ENCODE assay signal across 20 mouse cellular contexts in the genomic region with DNA sequence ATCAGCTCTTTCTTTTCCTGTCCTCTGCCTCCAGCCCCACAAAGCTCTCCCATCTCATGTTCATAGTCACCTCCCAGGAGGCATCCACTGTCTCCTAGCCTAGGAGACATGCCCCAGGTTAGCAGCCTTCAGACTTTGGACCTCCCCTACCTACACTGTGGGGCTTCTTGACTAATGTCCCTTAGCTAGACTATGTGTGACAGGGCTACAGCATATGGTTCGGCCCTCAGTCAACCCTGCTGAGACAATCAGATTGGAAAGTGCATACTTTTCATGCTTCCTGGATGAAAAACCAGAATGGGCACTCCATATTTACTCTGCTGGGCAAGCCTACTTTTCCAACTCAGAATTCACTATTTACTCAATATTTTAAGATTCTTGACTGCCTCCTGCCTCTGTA. TPM values are rescaled to one million over a fixed set of nuclear protein-coding genes. Genes with fewer than 3 reads are reported as not detected.
DNase-seq lines count a peak whose midpoint lies in the region; ATAC-seq and TF ChIP-seq lines count a peak whose summit lies in the region.
"Had no signal": no experiment of that assay in that cellular context is flagged by ENCODE, and none has a peak within 500 bp of the region (broad histone marks: within the 10 kb centered on the region; RNA-seq: fewer than 3 reads in every experiment).

No protein-coding gene starts in this region.

- no peak overlapping the region for H3K9ac ChIP-seq in lung, embryonic 14.5 days
- no peak overlapping the region for H3K9ac ChIP-seq in lung, embryonic 16.5 days (ENCODE audit: low read length)
- H3K9ac ChIP-seq in stomach, embryonic 15.5 days = no peak overlapping the region
- no peak overlapping the region for H3K9ac ChIP-seq in stomach, postnatal 0 days (ENCODE audit: low read length)
- no peak overlapping the region for H3K9ac ChIP-seq in heart, embryonic 11.5 days (ENCODE audit: low read depth, low read length)
- no peak overlapping the region for H3K9ac ChIP-seq in hindbrain, embryonic 16.5 days (ENCODE audit: low read depth, low read length)
- H3K9ac ChIP-seq: embryonic facial prominence, embryonic 12.5 days; forebrain, embryonic 13.5 days; forebrain, embryonic 15.5 days had no signal

- H3K27ac ChIP-seq in lung, embryonic 14.5 days (ENCODE audit: low read depth) = peak overlapping the region; percentile 66
- peak overlapping the region; percentile 68 for H3K27ac ChIP-seq in lung, embryonic 16.5 days (ENCODE audit: low read length)
- 0 out of 2 replicates have a peak overlapping the region, but pooled peaks have one; percentile 3 for H3K27ac ChIP-seq in stomach, embryonic 15.5 days
- 0 out of 2 replicates have a peak overlapping the region, but pooled peaks have one; percentile 40 for H3K27ac ChIP-seq in stomach, postnatal 0 days (replicated peaks)
- no peak overlapping the region for H3K27ac ChIP-seq in heart, embryonic 11.5 days (ENCODE audit: low read depth, low read length)
- H3K27ac ChIP-seq in hindbrain, embryonic 16.5 days (ENCODE audit: low read depth, low read length) = no peak overlapping the region
- H3K27ac ChIP-seq: embryonic facial prominence, embryonic 10.5 days; embryonic facial prominence, embryonic 12.5 days; forebrain, embryonic 13.5 days; forebrain, embryonic 15.5 days had no signal

- no peak overlapping the region for H3K4me3 ChIP-seq in lung, embryonic 14.5 days (ENCODE audit: low read depth, low read length)
- no peak overlapping the region for H3K4me3 ChIP-seq in lung, embryonic 16.5 days (ENCODE audit: low read length)
- H3K4me3 ChIP-seq in lung, adult 2 months (replicated peaks; ENCODE audit: extremely low read depth, low read depth, low read length) = no peak overlapping the region
- no peak overlapping the region for H3K4me3 ChIP-seq in stomach, embryonic 15.5 days (replicated peaks)
- no peak overlapping the region for H3K4me3 ChIP-seq in stomach, postnatal 0 days (ENCODE audit: low read depth, low read length)
- no peak overlapping the region for H3K4me3 ChIP-seq in heart, embryonic 11.5 days (ENCODE audit: low read depth, low read length)
- no peak overlapping the region for H3K4me3 ChIP-seq in hindbrain, embryonic 16.5 days (ENCODE audit: low read length)
- H3K4me3 ChIP-seq: embryonic facial prominence, embryonic 10.5 days; embryonic facial prominence, embryonic 12.5 days; forebrain, embryonic 13.5 days; forebrain, embryonic 15.5 days had no signal

- TF ChIP-seq EP300 in stomach, postnatal 0 days (optimal IDR thresholded peaks at IDR 0.05) = no peak

- H3K4me2 ChIP-seq in lung, embryonic 14.5 days = no peak overlapping the region
- no peak overlapping the region for H3K4me2 ChIP-seq in lung, embryonic 16.5 days (ENCODE audit: low read depth, low read length)
- H3K4me2 ChIP-seq in stomach, embryonic 15.5 days = no peak overlapping the region
- H3K4me2 ChIP-seq in stomach, postnatal 0 days (replicated peaks; ENCODE audit: low read depth) = no peak overlapping the region
- no peak overlapping the region for H3K4me2 ChIP-seq in heart, embryonic 11.5 days
- H3K4me2 ChIP-seq in hindbrain, embryonic 16.5 days (ENCODE audit: low read length) = no peak overlapping the region
- H3K4me2 ChIP-seq: embryonic facial prominence, embryonic 12.5 days; forebrain, embryonic 13.5 days; forebrain, embryonic 15.5 days had no signal

- H3K4me1 ChIP-seq in lung, embryonic 14.5 days (ENCODE audit: insufficient read depth) = no peaks in the 10 kb centered on the region
- peaks cover 5% of the 10 kb centered on the region for H3K4me1 ChIP-seq in lung, embryonic 16.5 days (replicated peaks; ENCODE audit: control insufficient read depth, insufficient read depth, low read length)
- H3K4me1 ChIP-seq in lung, adult 2 months (ENCODE audit: control insufficient read depth, insufficient read depth, low read length) = peaks cover 10% of the 10 kb centered on the region
- H3K4me1 ChIP-seq in stomach, embryonic 15.5 days = no peaks in the 10 kb centered on the region
- H3K4me1 ChIP-seq in stomach, postnatal 0 days (replicated peaks; ENCODE audit: control insufficient read depth, insufficient read depth) = no peaks in the 10 kb centered on the region
- no peaks in the 10 kb centered on the region for H3K4me1 ChIP-seq in heart, embryonic 11.5 days (ENCODE audit: control insufficient read depth, insufficient read depth, low read length)
- H3K4me1 ChIP-seq in hindbrain, embryonic 16.5 days (ENCODE audit: control insufficient read depth, insufficient read depth, low read depth, low read length) = no peaks in the 10 kb centered on the region
- H3K4me1 ChIP-seq: embryonic facial prominence, embryonic 10.5 days; embryonic facial prominence, embryonic 12.5 days; forebrain, embryonic 13.5 days; forebrain, embryonic 15.5 days had no signal

- no peak for TF ChIP-seq POLR2A in lung, adult 2 months (IDR thresholded peaks at IDR 0.05; ENCODE audit: borderline replicate concordance, extremely low read depth, low read depth, low read length)

- no peaks in the 10 kb centered on the region for H3K9me3 ChIP-seq in lung, embryonic 14.5 days (ENCODE audit: low read depth, low read length)
- H3K9me3 ChIP-seq in lung, embryonic 16.5 days (ENCODE audit: control insufficient read depth, low read length) = no peaks in the 10 kb centered on the region
- H3K9me3 ChIP-seq in stomach, embryonic 15.5 days = no peaks in the 10 kb centered on the region
- H3K9me3 ChIP-seq in stomach, postnatal 0 days (ENCODE audit: control insufficient read depth, low read length) = no peaks in the 10 kb centered on the region
- H3K9me3 ChIP-seq in heart, embryonic 11.5 days (replicated peaks; ENCODE audit: control insufficient read depth, low read length) = no peaks in the 10 kb centered on the region
- H3K9me3 ChIP-seq in hindbrain, embryonic 16.5 days (ENCODE audit: control insufficient read depth, low read length) = no peaks in the 10 kb centered on the region
- H3K9me3 ChIP-seq: embryonic facial prominence, embryonic 10.5 days; embryonic facial prominence, embryonic 12.5 days; forebrain, embryonic 13.5 days; forebrain, embryonic 15.5 days had no signal

- H3K36me3 ChIP-seq in lung, embryonic 14.5 days (ENCODE audit: insufficient read depth) = no peaks in the 10 kb centered on the region
- H3K36me3 ChIP-seq in lung, embryonic 16.5 days (ENCODE audit: control insufficient read depth, insufficient read depth, low read length) = no peaks in the 10 kb centered on the region
- H3K36me3 ChIP-seq in stomach, embryonic 15.5 days = no peaks in the 10 kb centered on the region
- H3K36me3 ChIP-seq in stomach, postnatal 0 days (ENCODE audit: control insufficient read depth, insufficient read depth, low read length) = peaks cover 3% of the 10 kb centered on the region; the same call in 1 of the 2 replicates
- H3K36me3 ChIP-seq in heart, embryonic 11.5 days (ENCODE audit: control insufficient read depth, insufficient read depth, low read length) = no peaks in the 10 kb centered on the region
- no peaks in the 10 kb centered on the region for H3K36me3 ChIP-seq in hindbrain, embryonic 16.5 days (ENCODE audit: control insufficient read depth, insufficient read depth, low read length)
- H3K36me3 ChIP-seq: embryonic facial prominence, embryonic 10.5 days; embryonic facial prominence, embryonic 12.5 days; forebrain, embryonic 15.5 days had no signal

- no peak for TF ChIP-seq CTCF in lung, embryonic 14.5 days (IDR thresholded peaks at IDR 0.05; ENCODE audit: low read depth)
- TF ChIP-seq CTCF in lung, adult 2 months (IDR thresholded peaks at IDR 0.05; ENCODE audit: insufficient read depth, low read length) = no peak
- TF ChIP-seq CTCF in stomach, postnatal 0 days (IDR thresholded peaks at IDR 0.05; ENCODE audit: low read depth) = no peak

- DNase-seq in lung, embryonic 14.5 days = no peak
- no peak for DNase-seq in lung, postnatal 36 days
- DNase-seq in lung, adult 2 months = no peak
- DNase-seq in stomach, postnatal 0 days (ENCODE audit: low spot score) = no peak
- DNase-seq: adrenal gland, adult 2 months; adrenal gland, postnatal 10 days; adrenal gland, postnatal 25 days; cerebellum, adult 11-12 months; cerebellum, adult 2 months; cerebellum, adult 9-10 months; cerebellum, postnatal 10 days; cerebellum, postnatal 25 days had no signal

- peak; percentile 55; the same call in 1 of the 2 replicates for ATAC-seq in lung, embryonic 14.5 days (ENCODE audit: insufficient read depth)
- peak; percentile 69 for ATAC-seq in lung, embryonic 16.5 days (ENCODE audit: low read depth)
- ATAC-seq in stomach, embryonic 15.5 days (ENCODE audit: insufficient read depth, low FRiP score, low read depth) = no peak
- no peak; the same call in 1 of the 2 replicates for ATAC-seq in stomach, postnatal 0 days (ENCODE audit: low FRiP score, low TSS enrichment)
- ATAC-seq in heart, embryonic 11.5 days (replicated peaks; ENCODE audit: insufficient number of reproducible peaks, low FRiP score, low TSS enrichment) = no peak
- no peak for ATAC-seq in hindbrain, embryonic 16.5 days
- ATAC-seq: forebrain, embryonic 13.5 days; forebrain, embryonic 15.5 days had no signal

- 57% methylated on average over 1 of the region's 1 CpGs for WGBS in lung, embryonic 14.5 days
- WGBS in lung, embryonic 16.5 days = 48% methylated on average over 1 of the region's 1 CpGs
- WGBS in lung, adult 2 months = 66% methylated on average over 1 of the region's 1 CpGs
- WGBS in stomach, embryonic 15.5 days = 80% methylated on average over 1 of the region's 1 CpGs
- WGBS in stomach, postnatal 0 days = 24% methylated on average over 1 of the region's 1 CpGs
- WGBS in heart, embryonic 11.5 days (ENCODE audit: insufficient replicate concordance) = 65% methylated on average over 1 of the region's 1 CpGs
- WGBS in hindbrain, embryonic 16.5 days = 82% methylated on average over 1 of the region's 1 CpGs

- no peaks in the 10 kb centered on the region for H3K27me3 ChIP-seq in lung, embryonic 14.5 days (ENCODE audit: insufficient read depth, low read length)
- H3K27me3 ChIP-seq in lung, embryonic 16.5 days (ENCODE audit: control insufficient read depth, insufficient read depth, low read depth, low read length) = no peaks in the 10 kb centered on the region
- H3K27me3 ChIP-seq in stomach, embryonic 15.5 days (replicated peaks) = no peaks in the 10 kb centered on the region
- H3K27me3 ChIP-seq in stomach, postnatal 0 days (ENCODE audit: control insufficient read depth, insufficient read depth, low read length) = no peaks in the 10 kb centered on the region
- peaks cover 77% of the 10 kb centered on the region for H3K27me3 ChIP-seq in heart, embryonic 11.5 days (ENCODE audit: control insufficient read depth, insufficient read depth, low read length)
- no peaks in the 10 kb centered on the region for H3K27me3 ChIP-seq in hindbrain, embryonic 16.5 days (replicated peaks; ENCODE audit: control insufficient read depth, insufficient read depth, low read length)
- H3K27me3 ChIP-seq: embryonic facial prominence, embryonic 12.5 days; forebrain, embryonic 13.5 days; forebrain, embryonic 15.5 days had no signal

RNA-seq across cellular contexts. Expression of a gene that starts 28.8 kb away (rescaled TPM):
- 67.4 and 69.8 TPM in 2 replicates for polyA plus RNA-seq in lung, embryonic 14.5 days (2014; fragmentation: Nextera tagmentation; extraction: Ambion mirVana)
- 45.1 and 49.7 TPM in 2 replicates for polyA plus RNA-seq in lung, embryonic 16.5 days (2015; fragmentation: Nextera tagmentation; extraction: Ambion mirVana)
- polyA plus RNA-seq in lung, adult 2 months (2012; rRNA removed) = 25.1 and 42.6 TPM in 2 replicates
- polyA plus RNA-seq in stomach, embryonic 15.5 days (2015; fragmentation: Nextera tagmentation; extraction: Ambion mirVana) = 198 and 229 TPM in 2 replicates
- polyA plus RNA-seq in stomach, postnatal 0 days (2015; fragmentation: Nextera tagmentation; extraction: Ambion mirVana) = 202 and 245 TPM in 2 replicates
- 1.5 and 1.8 TPM in 2 replicates for polyA plus RNA-seq in heart, embryonic 11.5 days (2014; fragmentation: Nextera tagmentation; extraction: Ambion mirVana)
- 0.90 and 1.2 TPM in 2 replicates for polyA plus RNA-seq in hindbrain, embryonic 16.5 days (2015; fragmentation: Nextera tagmentation; extraction: Ambion mirVana)

RNA-seq across cellular contexts. Expression of a gene that starts 54.8 kb away (rescaled TPM):
- polyA plus RNA-seq in lung, embryonic 14.5 days (2014; fragmentation: Nextera tagmentation; extraction: Ambion mirVana) = 160 and 166 TPM in 2 replicates
- 159 TPM in 2 replicates for polyA plus RNA-seq in lung, embryonic 16.5 days (2015; fragmentation: Nextera tagmentation; extraction: Ambion mirVana)
- 21.0 and 33.3 TPM in 2 replicates for polyA plus RNA-seq in lung, adult 2 months (2012; rRNA removed)
- 149 and 157 TPM in 2 replicates for polyA plus RNA-seq in stomach, embryonic 15.5 days (2015; fragmentation: Nextera tagmentation; extraction: Ambion mirVana)
- polyA plus RNA-seq in stomach, postnatal 0 days (2015; fragmentation: Nextera tagmentation; extraction: Ambion mirVana) = 105 and 114 TPM in 2 replicates
- polyA plus RNA-seq in heart, embryonic 11.5 days (2014; fragmentation: Nextera tagmentation; extraction: Ambion mirVana) = 107 and 112 TPM in 2 replicates
- 192 and 195 TPM in 2 replicates for polyA plus RNA-seq in hindbrain, embryonic 16.5 days (2015; fragmentation: Nextera tagmentation; extraction: Ambion mirVana)

Comparison
In these comparisons a context has a peak if more than half of its experiments do, and no peak if none do; other contexts are left out.
1. ATAC-seq: peak in lung, embryonic 14.5 days (single experiment) and lung, embryonic 16.5 days (single experiment); none in stomach, embryonic 15.5 days (single experiment), stomach, postnatal 0 days (single experiment), heart, embryonic 11.5 days (single experiment) and hindbrain, embryonic 16.5 days (single experiment).
2. H3K27ac ChIP-seq: peak in lung, embryonic 14.5 days (single experiment), lung, embryonic 16.5 days (single experiment), stomach, embryonic 15.5 days (single experiment) and stomach, postnatal 0 days (single experiment); none in heart, embryonic 11.5 days (single experiment) and hindbrain, embryonic 16.5 days (single experiment).